Mouse (Mus musculus) brain, embryonic 14.5 days (tissue): ENCODE results near the gene Mrgprh.

Experiments
- CTCF ChIP-seq: fragments of 200-500 bp; IDR thresholded peaks from 2 replicates; pipeline ENCODE4 v1.5.1; 2012; ENCODE audit warnings: inconsistent platforms, mild to moderate bottlenecking, moderate library complexity, borderline replicate concordance; ENCODE audit not compliant: insufficient read depth, insufficient read length; ENCODE audit errors: extremely low read depth
- POLR2A ChIP-seq: fragments of 200-500 bp; IDR thresholded peaks from 2 replicates; pipeline ENCODE4 v1.6.1; 2012; ENCODE audit warnings: mild to moderate bottlenecking, inconsistent platforms, borderline replicate concordance; ENCODE audit not compliant: poor library complexity, insufficient read depth, insufficient read length, severe bottlenecking; ENCODE audit errors: extremely low read depth

GRCm38 (mm10) chr17:12925703-12926180, 49.9 kb downstream of the Mrgprh start:
- TF ChIP-seq CTCF: no peak
- TF ChIP-seq POLR2A: no peak
